Mouse (Mus musculus): ENCODE measurements around the gene Ranbp17.

GRCm38 (mm10) chr11:33295422-33295821 lies 218.1 kb downstream of the Ranbp17 start:
- TF ChIP-seq CTCF (conservative IDR thresholded peaks at IDR 0.05 in 1 of 2, IDR thresholded peaks at IDR 0.05 in 1 of 2; ENCODE audit: low read depth in 2 of 2, low read length in 2 of 2) (peak; percentile 27 to 82; a peak in 3 of 4 replicates), EP300 (IDR thresholded peaks at IDR 0.05; ENCODE audit: low read length) (no peak)
